Mouse (Mus musculus) liver, embryonic 16.5 days (tissue): Measurements from ENCODE around the gene Lats1. TPM values are rescaled to one million over a fixed set of nuclear protein-coding genes. Genes with fewer than 3 reads are reported as not detected.

Experiments used
- ATAC-seq: fragments of 200-750 bp; cut with Nextera tagmentation; 2 replicates; pipeline ENCODE4 v1.8.0; 2017; ENCODE audit warnings: low read depth, mild to moderate bottlenecking, moderate number of reproducible peaks, moderate library complexity
- H3K27ac ChIP-seq: fragments of 300-500 bp; sonication (generic); 2 replicates; pipeline ENCODE4 v1.5.1; 2014; ENCODE audit warnings: mild to moderate bottlenecking, low read length
- H3K27me3 ChIP-seq: fragments of 300-500 bp; sonication (generic); 2 replicates; pipeline ENCODE4 v1.6.1; 2014; ENCODE audit warnings: low read depth, low read length, mixed read lengths; ENCODE audit not compliant: control insufficient read depth, insufficient read depth
- H3K36me3 ChIP-seq: fragments of 300-500 bp; sonication (generic); 2 replicates; pipeline ENCODE4 v1.6.1; 2014; ENCODE audit warnings: mild to moderate bottlenecking; ENCODE audit not compliant: control insufficient read depth, insufficient read depth
- H3K4me1 ChIP-seq: fragments of 300-500 bp; sonication (generic); 2 replicates; pipeline ENCODE4 v1.6.1; 2014; ENCODE audit warnings: low read depth, low read length, mixed read lengths; ENCODE audit not compliant: control insufficient read depth
- H3K4me2 ChIP-seq: fragments of 300-500 bp; sonication (generic); 2 replicates; pipeline ENCODE4 v1.6.1; 2014; ENCODE audit warnings: low read depth, low read length, mixed read lengths
- H3K4me3 ChIP-seq: fragments of 300-500 bp; sonication (generic); 2 replicates; pipeline ENCODE4 v1.5.1; 2014; ENCODE audit warnings: low read depth, mild to moderate bottlenecking, low read length
- H3K9ac ChIP-seq: fragments of 300-500 bp; sonication (generic); 2 replicates; pipeline ENCODE4 v1.6.1; 2014; ENCODE audit warnings: low read depth, low read length
- H3K9me3 ChIP-seq: fragments of 300-500 bp; sonication (generic); replicated peaks from 2 replicates; pipeline ENCODE4 v1.6.1; 2016; ENCODE audit warnings: low read length; ENCODE audit not compliant: control insufficient read depth
- WGBS: fragments of 180-500 bp; shearing (Covaris S2); extraction: QIAGEN DNeasy Blood & Tissue Kit; methylation state at CpG from one replicate; pipeline ENCODE4 v1.1.7; 2014; ENCODE audit not compliant: insufficient replicate concordance; 5-methylcytosine and 5-hydroxymethylcytosine counted together
- polyA plus RNA-seq: library from polyadenylated mRNA; unstranded; fragments of >200 nt; fragmentation: Nextera tagmentation; extraction: Ambion mirVana; gene quantifications from 2 replicates; pipeline ENCODE4 v1.2.1, GENCODE M21; 2015

Lats1 gene
- polyA plus RNA-seq, 1 experiment from 2014 or later, result 2.5 TPM

DNA sequence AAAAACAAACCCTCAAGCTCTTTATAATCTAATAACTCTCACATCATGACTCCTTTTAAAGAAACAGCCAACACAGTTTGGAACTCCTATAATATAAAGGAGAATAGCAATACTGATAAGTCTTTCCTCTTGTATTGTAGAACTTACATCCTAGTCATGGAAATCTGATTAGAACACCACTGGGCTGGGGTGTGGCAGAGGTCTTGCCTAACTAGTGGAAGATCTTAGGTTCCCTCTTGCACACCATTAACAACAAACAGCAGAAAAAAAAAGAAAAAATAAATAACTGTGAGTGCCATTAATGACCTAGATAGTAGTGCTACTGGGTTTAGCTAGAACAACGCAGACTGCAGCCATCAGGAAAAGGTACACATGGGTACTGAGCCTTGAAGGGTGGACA is 16.1 kb upstream of the Lats1 start:
- Histone ChIP-seq H3K4me3 (no peak overlapping the region), H3K27ac (no peak overlapping the region), H3K9me3 (no peaks in the 10 kb centered on the region), H3K9ac (no peak overlapping the region), H3K36me3 (peaks cover 2% of the 10 kb centered on the region; the same call in 1 of the 2 replicates), H3K27me3 (no peaks in the 10 kb centered on the region), H3K4me2 (no peak overlapping the region), H3K4me1 (peaks cover 20% of the 10 kb centered on the region)
- no peak for ATAC-seq
- 84% methylated on average over 1 of the region's 1 CpGs for WGBS

DNA sequence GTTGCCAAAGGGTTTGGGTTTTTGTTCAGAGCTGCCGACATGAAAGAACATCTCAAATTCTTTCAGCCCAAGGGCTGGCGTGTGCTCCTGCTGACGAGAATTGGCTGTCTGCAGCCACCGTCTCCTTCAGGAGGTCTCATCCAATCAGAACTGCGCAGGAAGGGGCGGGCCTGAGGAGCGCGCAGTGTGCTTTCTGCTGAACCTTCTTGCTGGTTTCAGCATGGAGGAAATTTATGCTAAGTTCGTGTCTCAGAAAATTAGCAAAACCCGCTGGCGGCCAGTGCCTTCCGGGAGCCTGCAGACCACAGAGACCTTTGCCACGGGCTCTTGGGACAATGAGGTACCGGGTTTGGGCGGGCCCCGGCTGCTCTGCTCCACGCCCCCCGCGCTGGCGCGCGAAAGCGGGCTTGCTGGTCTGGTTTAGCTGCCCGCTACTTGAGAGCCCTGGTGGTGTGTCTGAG is 13.6 kb upstream of the Lats1 start, which contains the start of gene Nup43:
Nup43 (plus strand) TSS at position 162 of the 461 bp plus-strand sequence.
- Histone ChIP-seq H3K4me3 (peak within 1 kb of the TSS; percentile 75), H3K27me3 (no peaks in the 10 kb centered on the region), H3K27ac (peak within 1 kb of the TSS; percentile 59), H3K4me1 (peaks cover 20% of the 10 kb centered on the region), H3K9me3 (no peaks in the 10 kb centered on the region), H3K9ac (peak within 1 kb of the TSS; percentile 66), H3K4me2 (peak within 1 kb of the TSS; percentile 93), H3K36me3 (peaks cover 4% of the 10 kb centered on the region)
- peak; percentile 63 for ATAC-seq
- WGBS, result under 1% methylated on average over 24 of the region's 24 CpGs

DNA sequence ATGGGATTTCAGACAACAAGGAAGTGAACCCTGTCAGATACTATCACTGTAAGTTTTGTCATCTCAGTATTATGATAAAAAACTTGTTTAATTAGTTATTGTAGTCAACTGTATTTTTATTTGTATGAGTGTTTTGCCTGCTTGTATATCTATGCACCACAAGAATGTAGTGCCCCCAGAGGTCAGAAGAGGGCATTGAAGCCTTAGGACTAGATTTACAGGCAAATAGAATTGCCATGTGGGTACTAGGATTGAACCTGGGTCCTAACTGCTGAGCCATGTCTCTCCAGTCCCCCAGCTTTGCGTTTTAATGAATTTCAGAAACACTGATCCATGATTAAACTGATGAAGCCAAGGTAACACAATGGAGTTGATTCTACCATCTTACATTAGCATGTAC is 7.3 kb upstream of the Lats1 start:
- H3K4me1 ChIP-seq, result no peaks in the 10 kb centered on the region
- no peaks in the 10 kb centered on the region for H3K9me3 ChIP-seq
- H3K4me3 ChIP-seq, result no peak overlapping the region
- peaks cover 26% of the 10 kb centered on the region for H3K36me3 ChIP-seq
- WGBS, result 35% methylated on average over 1 of the region's 1 CpGs
- no peak overlapping the region for H3K4me2 ChIP-seq
- 0 out of 2 replicates have a peak, but pooled peaks have one; percentile 41 for ATAC-seq
- no peak overlapping the region for H3K27ac ChIP-seq
- no peak overlapping the region for H3K9ac ChIP-seq
- H3K27me3 ChIP-seq, result no peaks in the 10 kb centered on the region

DNA sequence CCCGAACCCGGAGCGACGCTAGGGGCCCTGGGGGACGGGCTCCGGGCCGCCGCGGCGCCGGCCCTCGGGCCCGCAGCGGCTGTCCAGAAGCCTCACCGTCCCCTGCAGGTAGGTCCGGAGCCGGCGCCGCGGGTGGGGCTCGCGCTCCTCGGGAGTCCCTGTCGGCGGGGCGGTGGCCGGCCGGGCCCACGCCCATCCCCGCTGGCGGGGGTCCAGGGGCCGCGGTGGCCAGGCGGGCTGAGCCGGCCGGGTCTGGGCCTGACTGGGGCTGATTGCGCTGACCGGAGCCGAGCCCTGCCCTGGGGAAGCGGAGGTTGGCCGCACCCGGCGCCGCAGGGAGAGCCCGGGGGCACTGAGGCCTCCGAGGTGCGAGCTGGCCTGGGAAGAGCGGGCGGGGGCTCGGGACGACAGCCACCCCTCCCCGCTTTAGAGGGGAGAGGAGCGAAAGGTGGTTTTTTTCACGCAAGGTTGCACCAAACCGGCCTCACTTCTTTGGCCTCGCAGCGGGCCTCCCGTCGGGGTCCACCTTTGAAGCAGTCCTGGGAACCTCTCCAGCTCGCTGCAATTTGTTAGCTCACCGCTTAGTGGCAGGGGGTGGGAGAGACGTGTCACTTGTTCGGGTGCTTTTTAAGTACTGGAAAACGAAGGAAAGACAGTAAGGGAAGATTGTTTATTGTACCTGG is 470 bp downstream of the Lats1 start:
- WGBS, result under 1% methylated on average over 54 of the region's 64 CpGs
- peak; percentile 81 for ATAC-seq
- no peaks in the 10 kb centered on the region for H3K9me3 ChIP-seq
- peak overlapping the region; percentile 96 for H3K9ac ChIP-seq
- H3K36me3 ChIP-seq, result peaks cover 11% of the 10 kb centered on the region; the same call in 1 of the 2 replicates
- H3K4me3 ChIP-seq, result peak overlapping the region; percentile 86
- H3K4me2 ChIP-seq, result peak overlapping the region; percentile 70
- H3K27ac ChIP-seq, result peak overlapping the region; percentile 90
- H3K4me1 ChIP-seq, result peaks cover 21% of the 10 kb centered on the region
- H3K27me3 ChIP-seq, result no peaks in the 10 kb centered on the region

DNA sequence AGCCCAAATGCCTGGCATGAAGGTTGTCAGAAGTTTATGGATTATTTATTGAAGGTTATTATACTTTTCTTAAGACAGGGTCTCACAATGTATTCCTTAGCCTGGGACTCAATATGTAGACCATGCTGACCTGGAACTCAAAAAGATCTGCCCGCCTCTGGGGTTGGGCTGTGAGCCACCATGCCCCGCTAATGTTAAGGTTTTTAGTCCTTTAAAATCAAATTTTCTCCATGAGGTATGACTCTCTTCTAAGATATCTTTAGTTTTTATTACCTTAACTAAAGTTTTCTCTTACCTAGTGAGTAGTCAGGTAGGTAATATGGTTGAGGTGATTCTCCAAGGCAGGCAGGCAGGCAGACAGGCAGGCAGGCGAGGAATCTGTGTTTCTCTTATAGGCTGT is 1.2 kb downstream of the Lats1 start:
- H3K4me2 ChIP-seq, result peak overlapping the region; percentile 70

GRCm38 (mm10) chr10:7686902-7687301 is 5.9 kb downstream of the Lats1 start:
- WGBS, result 46% methylated on average over 6 of the region's 6 CpGs
- no peak for ATAC-seq

More for the DNA sequence above, 1.2 kb downstream of the Lats1 start:
- Histone ChIP-seq H3K4me1 (peaks cover 25% of the 10 kb centered on the region), H3K27ac (no peak overlapping the region), H3K9me3 (no peaks in the 10 kb centered on the region), H3K27me3 (no peaks in the 10 kb centered on the region), H3K4me3 (peak overlapping the region; percentile 86), H3K9ac (peak overlapping the region; percentile 96), H3K36me3 (peaks cover 9% of the 10 kb centered on the region; the same call in 1 of the 2 replicates)
- 29% methylated on average over 3 of the region's 3 CpGs for WGBS
- ATAC-seq, result no peak

DNA sequence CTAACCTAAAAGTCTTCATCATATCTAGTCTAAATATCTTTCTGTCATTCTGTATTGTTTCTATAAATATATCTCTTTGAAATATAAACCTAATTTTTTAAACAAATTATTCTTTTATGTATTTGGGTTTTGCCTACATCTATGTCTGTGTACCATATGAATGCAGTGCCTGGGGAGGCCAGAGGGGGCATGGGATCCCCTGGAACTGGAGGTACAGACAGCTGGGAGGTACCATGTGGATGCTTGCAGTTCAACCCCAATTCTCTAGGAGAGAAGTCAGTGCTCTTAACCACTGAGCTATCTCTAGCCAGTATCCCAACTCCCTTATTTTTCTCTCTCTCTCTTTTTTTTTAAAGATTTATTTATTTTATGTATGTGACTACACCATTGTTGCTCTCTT is 14.3 kb downstream of the Lats1 start:
- H3K4me2 ChIP-seq, result no peak overlapping the region
- H3K27me3 ChIP-seq, result no peaks in the 10 kb centered on the region
- H3K36me3 ChIP-seq, result peaks cover 50% of the 10 kb centered on the region
- no peak overlapping the region for H3K9ac ChIP-seq
- H3K9me3 ChIP-seq, result no peaks in the 10 kb centered on the region
- ATAC-seq, result 0 out of 2 replicates have a peak, but pooled peaks have one; percentile 30
- no peak overlapping the region for H3K4me3 ChIP-seq
- H3K4me1 ChIP-seq, result no peaks in the 10 kb centered on the region
- H3K27ac ChIP-seq, result no peak overlapping the region

More at GRCm38 (mm10) chr10:7686902-7687301, 5.9 kb downstream of the Lats1 start:
- Histone ChIP-seq H3K9me3 (no peaks in the 10 kb centered on the region), H3K27me3 (no peaks in the 10 kb centered on the region), H3K4me1 (peaks cover 16% of the 10 kb centered on the region), H3K9ac (no peak overlapping the region), H3K4me2 (no peak overlapping the region), H3K27ac (no peak overlapping the region), H3K36me3 (peaks cover 6% of the 10 kb centered on the region; the same call in 1 of the 2 replicates), H3K4me3 (no peak overlapping the region)

GRCm38 (mm10) chr10:7700120-7700519 is 19.1 kb downstream of the Lats1 start:
- H3K4me3 ChIP-seq, result no peak overlapping the region
- no peaks in the 10 kb centered on the region for H3K4me1 ChIP-seq
- 59% methylated on average over 3 of the region's 3 CpGs for WGBS
- no peak overlapping the region for H3K9ac ChIP-seq
- no peaks in the 10 kb centered on the region for H3K27me3 ChIP-seq
- H3K9me3 ChIP-seq, result no peaks in the 10 kb centered on the region
- peaks cover 54% of the 10 kb centered on the region for H3K36me3 ChIP-seq
- H3K27ac ChIP-seq, result no peak overlapping the region
- no peak for ATAC-seq
- no peak overlapping the region for H3K4me2 ChIP-seq

GRCm38 (mm10) chr10:7702586-7702985 is 21.6 kb downstream of the Lats1 start:
- ATAC-seq, result no peak
- Histone ChIP-seq H3K36me3 (peaks cover 54% of the 10 kb centered on the region), H3K27ac (no peak overlapping the region), H3K27me3 (no peaks in the 10 kb centered on the region), H3K9me3 (no peaks in the 10 kb centered on the region), H3K4me2 (no peak overlapping the region), H3K4me3 (no peak overlapping the region), H3K4me1 (no peaks in the 10 kb centered on the region), H3K9ac (no peak overlapping the region)
- 85% methylated on average over 6 of the region's 6 CpGs for WGBS
